Mouse (Mus musculus): ENCODE results near the gene Trf. TPM values are rescaled to one million over a fixed set of nuclear protein-coding genes. Genes with fewer than 3 reads are reported as not detected.

The Trf gene
- polyA plus RNA-seq, 1 experiment, result not detected

- H3K79me2 ChIP-seq (ENCODE audit: control insufficient read depth, insufficient read depth), result peaks cover 19% of the 10 kb centered on the region
- H3K27me3 ChIP-seq (ENCODE audit: control insufficient read depth, insufficient read depth, insufficient read length), result no peaks in the 10 kb centered on the region
- peak within 1 kb of the TSS; percentile 93 for H3ac ChIP-seq (ENCODE audit: control insufficient read depth, insufficient read length, low read depth)
- TF ChIP-seq MAX (IDR thresholded peaks at IDR 0.05) (peak; percentile 25), FOSL1 (IDR thresholded peaks at IDR 0.05; ENCODE audit: insufficient read depth, low read length, poor library complexity, severe bottlenecking) (no peak), USF1 (IDR thresholded peaks at IDR 0.05; ENCODE audit: low read depth) (no peak), CTCF (IDR thresholded peaks at IDR 0.05; ENCODE audit: control insufficient read depth, insufficient read depth, insufficient read length) (no peak), CEBPB (IDR thresholded peaks at IDR 0.05; ENCODE audit: low read depth) (no peak)
- peak within 1 kb of the TSS; percentile 72 for H3K4me3 ChIP-seq (ENCODE audit: insufficient read depth, poor library complexity, severe bottlenecking)
- peaks cover 17% of the 10 kb centered on the region for H3K36me3 ChIP-seq (ENCODE audit: control insufficient read depth, insufficient read depth)
- peaks cover 12% of the 10 kb centered on the region for H3K79me3 ChIP-seq (ENCODE audit: low read depth)
Measured at GRCm38 (mm10) chr9:103201561-103202260, 28.5 kb downstream of the Trf start, which contains the start of gene Srprb. TSS of gene Srprb (minus strand) at chr9:103202137.

DNA sequence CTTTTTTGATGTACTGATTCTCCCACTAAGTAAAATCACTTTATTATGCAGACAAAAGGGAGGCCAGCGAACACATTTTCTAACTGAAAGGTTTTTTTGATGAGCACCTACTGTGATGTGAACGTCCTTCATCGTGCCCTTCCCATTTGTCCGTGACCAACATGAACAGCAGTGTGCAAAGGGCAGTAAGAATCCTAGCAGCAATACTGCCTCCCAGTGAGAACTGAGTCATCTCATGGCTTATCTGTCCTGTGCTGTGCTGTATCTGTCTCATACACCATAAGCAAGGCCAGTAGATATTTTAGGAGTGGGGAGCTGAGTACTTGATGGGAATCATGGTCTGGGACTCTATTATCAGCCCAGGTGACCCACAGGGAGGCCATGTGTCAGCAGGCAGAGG is 41.8 kb downstream of the Trf start:
- Histone ChIP-seq H3K4me3 (ENCODE audit: insufficient read depth, poor library complexity, severe bottlenecking) (no peak overlapping the region), H3ac (ENCODE audit: control insufficient read depth, insufficient read length, low read depth) (no peak overlapping the region), H3K79me3 (ENCODE audit: low read depth) (no peaks in the 10 kb centered on the region), H3K79me2 (ENCODE audit: control insufficient read depth, insufficient read depth) (no peaks in the 10 kb centered on the region), H3K27me3 (ENCODE audit: control insufficient read depth, insufficient read depth, insufficient read length) (no peaks in the 10 kb centered on the region), H3K36me3 (ENCODE audit: control insufficient read depth, insufficient read depth) (peaks cover 25% of the 10 kb centered on the region)
- TF ChIP-seq FOSL1 (IDR thresholded peaks at IDR 0.05; ENCODE audit: insufficient read depth, low read length, poor library complexity, severe bottlenecking), result no peak
- TF ChIP-seq MYOG (IDR thresholded peaks at IDR 0.05; ENCODE audit: control insufficient read depth, extremely low read depth, insufficient read length), result no peak
- TF ChIP-seq CEBPB (IDR thresholded peaks at IDR 0.05; ENCODE audit: low read depth), result no peak
- no peak for TF ChIP-seq MAX (IDR thresholded peaks at IDR 0.05)
- no peak for TF ChIP-seq USF1 (IDR thresholded peaks at IDR 0.05; ENCODE audit: low read depth)

DNA sequence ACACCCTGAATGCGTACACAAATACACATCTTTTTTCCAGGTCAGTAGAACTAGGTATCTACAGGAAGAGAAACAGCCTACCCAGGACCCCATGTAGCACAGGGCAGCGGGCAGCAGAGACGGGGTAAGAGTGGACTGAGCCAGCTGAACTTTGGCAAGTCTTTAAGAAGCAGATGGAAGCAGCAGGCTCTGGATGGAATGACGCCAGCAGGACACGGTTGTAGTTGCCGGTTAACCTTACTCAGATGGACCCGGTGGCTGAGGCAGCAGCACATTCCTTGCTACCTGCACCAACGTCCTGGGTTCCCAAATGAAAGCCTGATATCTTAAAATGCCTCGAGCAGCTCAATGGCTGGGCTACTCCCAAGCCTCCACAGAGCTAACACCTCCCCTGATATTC is 43.5 kb downstream of the Trf start:
- Histone ChIP-seq H3K36me3 (ENCODE audit: control insufficient read depth, insufficient read depth) (peaks cover 14% of the 10 kb centered on the region), H3K27me3 (ENCODE audit: control insufficient read depth, insufficient read depth, insufficient read length) (no peaks in the 10 kb centered on the region), H3ac (ENCODE audit: control insufficient read depth, insufficient read length, low read depth) (no peak overlapping the region), H3K4me3 (ENCODE audit: insufficient read depth, poor library complexity, severe bottlenecking) (no peak overlapping the region), H3K79me2 (ENCODE audit: control insufficient read depth, insufficient read depth) (no peaks in the 10 kb centered on the region), H3K79me3 (ENCODE audit: low read depth) (no peaks in the 10 kb centered on the region)
- TF ChIP-seq USF1 (IDR thresholded peaks at IDR 0.05; ENCODE audit: low read depth) (no peak), MYOG (IDR thresholded peaks at IDR 0.05; ENCODE audit: control insufficient read depth, extremely low read depth, insufficient read length) (no peak), FOSL1 (IDR thresholded peaks at IDR 0.05; ENCODE audit: insufficient read depth, low read length, poor library complexity, severe bottlenecking) (no peak), MAX (IDR thresholded peaks at IDR 0.05) (no peak), CEBPB (IDR thresholded peaks at IDR 0.05; ENCODE audit: low read depth) (no peak), MYOD1 (IDR thresholded peaks at IDR 0.05; ENCODE audit: control insufficient read depth, insufficient read length, low read depth) (no peak), CTCF (IDR thresholded peaks at IDR 0.05; ENCODE audit: control insufficient read depth, insufficient read depth, insufficient read length) (no peak)

DNA sequence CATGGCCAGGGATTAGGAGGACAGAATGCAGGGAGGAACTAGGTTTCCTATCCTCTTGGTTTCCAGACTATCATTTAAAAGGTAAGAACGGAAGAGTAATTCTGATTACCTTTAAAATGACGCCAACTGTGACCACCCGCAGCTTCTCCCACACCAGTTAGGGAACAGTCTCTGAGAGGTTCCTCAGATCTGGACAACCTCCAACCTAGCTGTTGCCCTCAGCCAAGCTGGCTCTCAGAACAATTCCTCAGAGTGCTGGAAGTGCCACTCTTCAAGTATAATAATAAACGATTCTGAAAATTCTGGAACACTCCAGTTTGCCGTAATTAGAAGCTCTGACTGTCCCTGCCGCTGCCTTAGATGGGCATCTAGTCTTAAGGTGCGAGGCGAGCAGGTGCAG is 44.3 kb downstream of the Trf start:
- TF ChIP-seq MYOG (IDR thresholded peaks at IDR 0.05; ENCODE audit: control insufficient read depth, extremely low read depth, insufficient read length), result no peak
- TF ChIP-seq CEBPB (IDR thresholded peaks at IDR 0.05; ENCODE audit: low read depth), result no peak
- TF ChIP-seq CTCF (IDR thresholded peaks at IDR 0.05; ENCODE audit: control insufficient read depth, insufficient read depth, insufficient read length), result no peak
- H3ac ChIP-seq (ENCODE audit: control insufficient read depth, insufficient read length, low read depth), result no peak overlapping the region
- H3K27me3 ChIP-seq (ENCODE audit: control insufficient read depth, insufficient read depth, insufficient read length), result no peaks in the 10 kb centered on the region
- H3K36me3 ChIP-seq (ENCODE audit: control insufficient read depth, insufficient read depth), result peaks cover 13% of the 10 kb centered on the region
- H3K4me3 ChIP-seq (ENCODE audit: insufficient read depth, poor library complexity, severe bottlenecking), result no peak overlapping the region
- no peaks in the 10 kb centered on the region for H3K79me3 ChIP-seq (ENCODE audit: low read depth)
- H3K79me2 ChIP-seq (ENCODE audit: control insufficient read depth, insufficient read depth), result no peaks in the 10 kb centered on the region

- peaks cover 4% of the 10 kb centered on the region for H3K36me3 ChIP-seq (ENCODE audit: control insufficient read depth, insufficient read depth)
- no peaks in the 10 kb centered on the region for H3K79me3 ChIP-seq (ENCODE audit: low read depth)
- H3ac ChIP-seq (ENCODE audit: control insufficient read depth, insufficient read length, low read depth), result no peak overlapping the region
- no peaks in the 10 kb centered on the region for H3K27me3 ChIP-seq (ENCODE audit: control insufficient read depth, insufficient read depth, insufficient read length)
- TF ChIP-seq MYOG (IDR thresholded peaks at IDR 0.05; ENCODE audit: control insufficient read depth, extremely low read depth, insufficient read length) (no peak), MYOD1 (IDR thresholded peaks at IDR 0.05; ENCODE audit: control insufficient read depth, insufficient read length, low read depth) (no peak), CTCF (IDR thresholded peaks at IDR 0.05; ENCODE audit: control insufficient read depth, insufficient read depth, insufficient read length) (no peak), MAX (IDR thresholded peaks at IDR 0.05) (no peak), FOSL1 (IDR thresholded peaks at IDR 0.05; ENCODE audit: insufficient read depth, low read length, poor library complexity, severe bottlenecking) (no peak), CEBPB (IDR thresholded peaks at IDR 0.05; ENCODE audit: low read depth) (no peak), USF1 (IDR thresholded peaks at IDR 0.05; ENCODE audit: low read depth) (no peak)
- no peak overlapping the region for H3K4me3 ChIP-seq (ENCODE audit: insufficient read depth, poor library complexity, severe bottlenecking)
- no peaks in the 10 kb centered on the region for H3K79me2 ChIP-seq (ENCODE audit: control insufficient read depth, insufficient read depth)
Measured at GRCm38 (mm10) chr9:103184855-103185254, 45.4 kb downstream of the Trf start.

DNA sequence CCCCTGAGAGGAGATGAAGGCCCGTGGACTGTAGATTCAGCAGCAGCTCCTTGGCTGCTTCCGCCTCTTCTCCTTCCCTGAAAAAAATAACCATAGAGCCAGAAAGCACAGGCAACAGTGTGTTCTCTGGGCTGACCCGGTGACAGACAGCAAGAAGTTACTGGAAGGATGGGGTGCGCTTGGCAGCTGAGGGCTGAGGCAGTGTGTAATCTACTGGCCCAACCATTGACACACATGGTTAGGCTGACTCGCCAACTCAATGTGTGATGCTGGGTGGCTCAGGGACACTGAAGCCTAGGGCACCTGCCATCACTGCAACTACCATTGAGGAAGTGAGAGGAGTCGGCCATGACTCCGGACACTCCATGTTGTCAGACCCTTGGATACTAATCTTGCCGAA is 48.4 kb downstream of the Trf start:
- Histone ChIP-seq H3K36me3 (ENCODE audit: control insufficient read depth, insufficient read depth) (no peaks in the 10 kb centered on the region), H3K79me3 (ENCODE audit: low read depth) (no peaks in the 10 kb centered on the region), H3K79me2 (ENCODE audit: control insufficient read depth, insufficient read depth) (no peaks in the 10 kb centered on the region), H3K4me3 (ENCODE audit: insufficient read depth, poor library complexity, severe bottlenecking) (no peak overlapping the region), H3K27me3 (ENCODE audit: control insufficient read depth, insufficient read depth, insufficient read length) (no peaks in the 10 kb centered on the region), H3ac (ENCODE audit: control insufficient read depth, insufficient read length, low read depth) (no peak overlapping the region)
- TF ChIP-seq USF1 (IDR thresholded peaks at IDR 0.05; ENCODE audit: low read depth) (no peak), MAX (IDR thresholded peaks at IDR 0.05) (no peak), CTCF (IDR thresholded peaks at IDR 0.05; ENCODE audit: control insufficient read depth, insufficient read depth, insufficient read length) (no peak), CEBPB (IDR thresholded peaks at IDR 0.05; ENCODE audit: low read depth) (no peak), FOSL1 (IDR thresholded peaks at IDR 0.05; ENCODE audit: insufficient read depth, low read length, poor library complexity, severe bottlenecking) (no peak), MYOD1 (IDR thresholded peaks at IDR 0.05; ENCODE audit: control insufficient read depth, insufficient read length, low read depth) (no peak), MYOG (IDR thresholded peaks at IDR 0.05; ENCODE audit: control insufficient read depth, extremely low read depth, insufficient read length) (no peak)

Data from C2C12 (cell line).